Comparison of ENCODE assay signal across 7 mouse cellular contexts in the genomic region with DNA sequence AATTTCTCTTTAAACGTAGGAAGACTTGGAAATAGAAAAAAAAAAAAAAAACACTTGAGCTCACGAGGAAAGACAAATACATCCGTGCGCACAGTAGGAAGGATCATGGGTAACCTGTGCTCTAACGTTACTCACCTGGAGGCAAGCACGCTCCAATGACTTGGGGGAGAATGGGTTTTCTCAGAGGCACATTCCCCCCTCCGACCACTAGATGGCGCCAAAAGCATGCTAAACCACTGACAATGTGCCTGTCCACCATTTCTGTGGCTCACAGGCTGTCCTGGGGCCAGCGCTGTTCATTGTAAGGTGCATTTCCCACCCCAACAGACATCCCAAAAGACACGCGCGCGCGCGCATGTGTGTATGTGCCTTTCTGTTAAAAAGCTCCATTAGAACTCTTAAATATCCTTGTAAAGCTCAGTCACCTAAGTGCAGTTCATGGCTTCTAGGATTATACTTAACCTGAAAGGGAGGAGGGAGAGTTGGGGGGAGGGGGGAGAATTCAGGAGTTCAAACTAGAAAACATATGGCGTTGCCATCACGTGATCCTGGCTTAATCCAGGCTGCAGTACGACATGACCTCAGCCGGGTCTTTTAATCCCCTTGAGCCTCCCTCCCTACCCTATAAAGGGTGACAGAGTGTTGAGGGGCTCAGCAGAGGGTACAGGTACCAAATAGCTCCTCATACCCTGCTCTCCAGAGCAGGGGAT.
A peak's percentile ranks its signal among the peaks of the same experiment; 100 is the strongest.
DNase-seq lines count a peak whose midpoint lies in the region; ATAC-seq and TF ChIP-seq lines count a peak whose summit lies in the region.

No protein-coding gene starts in this region.

- intact Hi-C loops in left cerebral cortex, postnatal 36 days (cut with DNase I): loop anchor here (1.0 to 10.0 kb wide), 4 partner anchors 120 to 250 kb away; no protein-coding TSS in a partner anchor

- WGBS in intestine, postnatal 0 days: 4% methylated on average over 19 of the region's 19 CpGs
- WGBS in midbrain, embryonic 14.5 days: 2% methylated on average over 19 of the region's 19 CpGs

- peak; percentile 99 for TF ChIP-seq CTCF in intestine, postnatal 0 days (IDR thresholded peaks at IDR 0.05; ENCODE audit: low read depth)

- no peak overlapping the region for H3K27ac ChIP-seq in intestine, postnatal 0 days (ENCODE audit: low read depth, low read length)
- no peak overlapping the region for H3K27ac ChIP-seq in midbrain, embryonic 14.5 days (replicated peaks; ENCODE audit: low read depth, low read length)

- H3K36me3 ChIP-seq in intestine, postnatal 0 days (ENCODE audit: control insufficient read depth, insufficient read depth): no peaks in the 10 kb centered on the region
- H3K36me3 ChIP-seq in midbrain, embryonic 14.5 days (ENCODE audit: control insufficient read depth, insufficient read depth, low read length): no peaks in the 10 kb centered on the region

- H3K4me2 ChIP-seq in intestine, postnatal 0 days (replicated peaks; ENCODE audit: low read depth): no peak overlapping the region
- H3K4me2 ChIP-seq in midbrain, embryonic 14.5 days (ENCODE audit: low read length): peak overlapping the region; percentile 51

- H3K27me3 ChIP-seq in intestine, postnatal 0 days (replicated peaks; ENCODE audit: control insufficient read depth, insufficient read depth, low read length): 0 out of 2 replicates have a peak, but pooled peaks cover 4% of the 10 kb centered on the region
- no peaks in the 10 kb centered on the region for H3K27me3 ChIP-seq in midbrain, embryonic 14.5 days (ENCODE audit: control insufficient read depth, insufficient read depth, low read length)

- no peak overlapping the region for H3K9ac ChIP-seq in intestine, postnatal 0 days (ENCODE audit: low read depth, low read length)
- H3K9ac ChIP-seq in midbrain, embryonic 14.5 days (replicated peaks; ENCODE audit: low read length): no peak overlapping the region

- DNase-seq in adrenal gland, adult 2 months: peak; percentile 82
- DNase-seq in embryo, embryonic 11.5 days (ENCODE audit: low read depth, low spot score): peak; percentile 77
- DNase-seq in gastrocnemius, postnatal 4 days (ENCODE audit: low spot score in 2 of 2): peak; percentile 72 to 75
- DNase-seq in left cerebral cortex, postnatal 36 days (ENCODE audit: low spot score in 2 of 2): peak; percentile 78 to 87
- DNase-seq in midbrain, embryonic 14.5 days: peak; percentile 93
- DNase-seq in spleen, adult 12 weeks (ENCODE audit: low spot score): peak; percentile 50

- H3K4me3 ChIP-seq in intestine, postnatal 0 days (ENCODE audit: low read depth, low read length): no peak overlapping the region
- peak overlapping the region; percentile 23 for H3K4me3 ChIP-seq in midbrain, embryonic 14.5 days (replicated peaks; ENCODE audit: low read depth, low read length)

- H3K9me3 ChIP-seq in intestine, postnatal 0 days (ENCODE audit: control insufficient read depth): no peaks in the 10 kb centered on the region
- H3K9me3 ChIP-seq in midbrain, embryonic 14.5 days (ENCODE audit: control insufficient read depth, low read length): no peaks in the 10 kb centered on the region

- H3K4me1 ChIP-seq in intestine, postnatal 0 days (replicated peaks; ENCODE audit: control insufficient read depth, insufficient read depth, low read length): no peaks in the 10 kb centered on the region
- no peaks in the 10 kb centered on the region for H3K4me1 ChIP-seq in midbrain, embryonic 14.5 days (ENCODE audit: control insufficient read depth, insufficient read depth, low read length)

- ATAC-seq in intestine, postnatal 0 days: peak; percentile 64
- peak; percentile 88 for ATAC-seq in midbrain, embryonic 14.5 days (ENCODE audit: low FRiP score, low TSS enrichment)
